Mouse (Mus musculus) adrenal gland, adult 2 months (tissue): Measurements from ENCODE around the gene Gm47959. TPM values are rescaled to one million over a fixed set of nuclear protein-coding genes. Genes with fewer than 3 reads are reported as not detected.

Source experiments
- DNase-seq: peaks from one replicate; pipeline ENCODE4 v3.0.0; 2021
- polyA plus RNA-seq: library from polyadenylated mRNA; depleted of rRNA; stranded (reverse); fragments of >200 nt; gene quantifications from 2 replicates; pipeline ENCODE4 v1.2.3, GENCODE M21; 2012; rRNA removed
- total RNA-seq, 2 experiments: library from RNA; stranded (reverse); gene quantifications; 2 replicates each; pipeline ENCODE4 v1.2.3; 2021

Gm47959 gene
- total and polyA plus RNA-seq, 3 experiments, result not detected

DNA sequence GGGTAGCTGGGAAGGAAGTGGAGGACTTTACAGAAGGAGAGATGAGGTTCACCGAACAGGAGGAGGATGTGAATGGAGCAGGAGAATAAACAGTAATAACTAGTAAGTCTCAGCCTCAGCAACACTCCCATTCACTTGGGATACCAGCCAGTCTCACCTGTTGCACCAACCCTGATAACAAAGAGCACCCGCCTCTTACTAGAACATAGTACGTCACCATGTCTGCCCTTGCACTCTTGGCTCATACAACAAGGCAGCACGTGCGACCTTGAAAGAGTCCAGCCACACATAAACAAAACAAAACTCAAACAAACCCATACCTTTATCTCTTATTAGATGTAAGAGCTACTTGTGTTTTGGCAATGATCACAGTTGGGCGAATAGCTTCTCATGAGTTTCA, 32.2 kb downstream of the Gm47959 start:
- peak; percentile 1 for DNase-seq

DNA sequence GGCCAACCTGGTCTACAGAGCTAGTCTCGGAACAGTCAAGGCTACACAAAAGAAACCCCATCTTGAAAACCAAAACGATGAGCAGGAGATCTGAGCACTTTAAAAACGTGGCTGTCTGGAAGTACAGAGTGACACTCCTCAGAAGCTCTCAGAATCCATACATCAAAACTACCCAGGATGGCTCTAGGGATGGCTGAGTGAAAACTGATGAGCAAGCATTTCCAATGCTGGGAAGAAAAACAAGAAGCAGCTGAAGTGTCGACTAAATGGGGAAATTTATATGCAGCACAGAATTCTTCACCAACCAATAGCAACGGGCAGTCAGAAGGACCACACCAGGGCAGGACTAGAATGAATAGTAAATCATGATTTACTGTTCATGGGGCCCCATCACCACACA, 34.2 kb downstream of the Gm47959 start:
- DNase-seq, result no peak

DNA sequence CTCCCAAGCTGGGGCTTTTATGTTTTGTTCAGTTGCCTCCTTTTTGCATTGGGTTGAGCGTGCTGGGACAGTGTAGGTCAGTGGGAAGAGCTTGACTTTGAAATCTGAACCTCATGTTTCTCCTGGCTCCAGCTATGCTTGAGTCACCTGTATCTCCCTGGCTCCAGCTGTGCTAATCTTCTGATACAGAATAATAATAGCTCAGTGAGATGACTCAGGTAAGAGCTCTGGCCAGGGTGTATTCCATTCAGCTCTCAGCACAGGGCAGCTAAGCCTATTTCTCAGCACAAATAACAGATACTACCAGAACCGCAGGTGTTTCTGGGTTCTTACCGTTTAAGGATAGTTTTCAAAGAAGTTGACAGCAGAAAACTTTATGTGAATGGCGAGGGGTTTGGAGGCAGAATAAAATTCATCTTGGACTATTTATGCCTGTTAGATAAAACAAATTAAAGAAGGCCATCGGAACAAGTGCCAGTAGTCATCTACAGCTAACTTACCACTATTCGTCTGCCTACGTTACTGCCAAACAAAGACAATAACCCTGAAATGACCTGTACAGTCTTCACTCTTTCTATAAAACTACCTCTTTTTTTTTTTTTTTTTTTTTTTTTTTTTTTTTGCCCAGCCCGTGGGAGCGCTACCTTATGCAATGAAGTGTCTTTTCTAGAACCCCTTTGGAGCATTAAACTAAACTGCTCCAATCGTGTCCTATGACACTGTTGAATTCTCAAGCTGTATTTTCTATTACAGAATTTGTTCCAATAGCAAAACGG, 36.7 kb downstream of the Gm47959 start:
- no peak for DNase-seq

DNA sequence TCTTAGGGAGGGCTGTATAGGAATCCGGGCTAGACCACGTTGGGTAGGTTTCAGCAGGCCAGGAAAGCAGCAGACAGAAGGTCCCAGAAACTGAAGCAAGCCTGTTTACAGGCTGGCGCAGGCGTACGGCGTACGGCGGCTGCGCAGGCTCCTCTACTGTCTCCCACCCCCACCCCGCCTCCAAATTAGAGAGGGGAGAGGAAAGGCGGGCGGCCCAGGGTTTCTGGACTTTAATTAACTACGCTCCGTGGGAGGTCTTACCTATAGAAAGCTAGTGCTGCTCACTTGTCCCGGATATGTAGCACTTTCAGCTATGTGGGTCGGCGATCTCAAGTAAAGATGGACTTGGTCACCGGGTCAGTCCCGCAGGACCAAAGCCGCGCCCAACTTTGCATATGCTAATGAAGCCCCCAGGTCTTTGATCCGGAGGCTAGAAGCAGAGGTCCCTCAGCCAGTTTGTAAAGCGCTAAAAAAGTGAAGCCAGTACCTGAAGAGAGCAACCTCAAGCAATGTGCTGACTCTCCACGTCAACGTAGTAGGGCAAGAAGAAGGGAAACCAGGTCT, 37.8 kb downstream of the Gm47959 start, which contains the start of gene Slc19a3:
Gene Slc19a3 (minus strand): TSS at position 340 of the 564 bp plus-strand sequence.
- peak; percentile 45 for DNase-seq

DNA sequence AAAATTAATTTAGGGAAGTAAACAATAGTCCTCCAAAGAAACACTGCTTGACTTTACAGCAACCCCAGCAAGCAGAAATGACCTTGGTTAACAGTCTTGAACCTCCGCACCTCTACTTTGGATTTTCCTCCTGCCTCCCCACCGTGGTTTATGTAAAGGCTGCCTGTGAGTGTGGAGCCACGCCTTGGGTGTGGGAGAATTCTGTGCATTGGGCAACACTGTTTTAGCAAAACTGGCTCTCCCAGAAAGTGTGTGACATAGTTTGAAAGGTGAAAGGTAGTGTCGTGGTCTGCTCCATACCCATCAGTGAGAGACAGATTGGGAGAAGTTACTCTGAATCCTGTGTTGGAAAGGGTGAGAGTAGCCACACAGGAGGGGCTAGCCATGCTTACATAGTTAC, 38.7 kb downstream of the Gm47959 start:
- no peak for DNase-seq

DNA sequence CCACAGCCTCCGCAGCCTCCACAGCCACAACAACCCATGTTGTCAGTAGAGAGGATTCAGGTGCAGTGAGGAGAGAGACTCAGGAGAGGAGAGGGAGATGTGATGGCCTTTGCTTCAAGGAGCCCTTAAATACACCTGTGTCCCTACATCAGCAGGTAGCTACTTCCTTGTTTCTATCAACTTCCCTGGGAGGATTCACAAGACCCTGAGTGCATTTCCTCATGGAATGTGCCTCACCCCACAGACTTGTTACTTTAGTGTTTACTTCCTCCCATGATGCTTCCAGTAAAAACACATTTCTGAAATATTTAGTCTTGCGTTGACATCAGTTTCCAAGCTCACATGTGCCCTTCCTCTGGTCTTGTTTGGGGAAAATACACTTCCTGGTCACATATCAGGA, 42.0 kb downstream of the Gm47959 start, which contains the start of gene Krtap28-10:
Gene Krtap28-10 (minus strand): TSS at position 101 of the 400 bp plus-strand sequence.
- DNase-seq, result no peak

DNA sequence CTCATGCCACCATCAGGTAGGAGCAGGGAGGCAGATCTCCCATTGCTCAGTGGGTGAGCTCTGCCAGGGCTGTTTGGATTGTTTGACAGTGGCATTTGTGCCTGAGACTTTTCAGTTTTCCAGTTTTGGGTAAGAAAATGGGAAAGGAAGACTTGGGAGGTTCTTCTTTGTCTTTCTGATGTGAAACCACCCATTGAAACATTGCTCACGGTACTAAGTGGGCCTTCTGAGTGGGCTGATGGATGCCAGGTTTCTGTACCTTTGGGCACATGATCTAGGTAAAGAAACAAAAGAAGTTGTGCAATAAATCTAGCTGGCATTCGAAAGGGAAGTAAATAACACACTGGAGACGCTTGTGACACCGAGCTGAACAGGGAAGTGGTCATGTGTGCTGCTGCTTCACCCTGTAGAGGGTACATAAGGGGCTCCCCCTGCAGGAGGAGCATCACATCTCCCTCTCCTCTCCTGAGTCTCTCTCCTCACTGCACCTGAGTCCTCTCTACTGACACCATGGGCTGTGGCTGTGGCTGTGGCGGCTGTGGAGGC, 44.6 kb downstream of the Gm47959 start, which contains the start of gene Gm47969:
Gene Gm47969 (plus strand): TSS at position 51 of the 546 bp plus-strand sequence.
- no peak for DNase-seq

Other genes starting within 250 kb of the Gm47959 start
- not detected for gene Tm4sf20, start 232.1 kb upstream of the Gm47959 start, total RNA-seq
- gene Tm4sf20, start 232.1 kb upstream of the Gm47959 start, polyA plus RNA-seq, result not detected in 2 replicates
- gene Gm47791, start 229.3 kb upstream of the Gm47959 start, total RNA-seq, result not detected
- not detected in 2 replicates for gene Gm47791, start 229.3 kb upstream of the Gm47959 start, polyA plus RNA-seq
- gene Agfg1, start 161.1 kb upstream of the Gm47959 start, total RNA-seq, result 10 to 100 TPM; 52.7 to 54.5 TPM
- 25.7 and 33.3 TPM in 2 replicates for gene Agfg1, start 161.1 kb upstream of the Gm47959 start, polyA plus RNA-seq
- gene A030005L19Rik, start 87.2 kb upstream of the Gm47959 start, total RNA-seq, result not detected
- gene A030005L19Rik, start 87.2 kb upstream of the Gm47959 start, polyA plus RNA-seq, result 0.13 and 0.38 TPM in 2 replicates
- not detected for gene A030014E15Rik, start 75.6 kb upstream of the Gm47959 start, total RNA-seq
- gene A030014E15Rik, start 75.6 kb upstream of the Gm47959 start, polyA plus RNA-seq, result not detected in 2 replicates
- gene Gm6217, start 69.1 kb upstream of the Gm47959 start, total RNA-seq, result not detected
- gene Gm6217, start 69.1 kb upstream of the Gm47959 start, polyA plus RNA-seq, result not detected in 2 replicates
- gene A030003K21Rik, start 57.2 kb upstream of the Gm47959 start, total RNA-seq, result not detected
- gene A030003K21Rik, start 57.2 kb upstream of the Gm47959 start, polyA plus RNA-seq, result not detected in 2 replicates
- gene Gm7544, start 44.5 kb upstream of the Gm47959 start, total RNA-seq, result not detected
- gene Gm7544, start 44.5 kb upstream of the Gm47959 start, polyA plus RNA-seq, result not detected in 2 replicates
- not detected for gene Gm47955, start 40.3 kb upstream of the Gm47959 start, total RNA-seq
- not detected in 2 replicates for gene Gm47955, start 40.3 kb upstream of the Gm47959 start, polyA plus RNA-seq
- under 1 TPM; 0.14 to 0.26 TPM for gene Slc19a3, start 37.9 kb downstream of the Gm47959 start, total RNA-seq
- 0.15 and 0.25 TPM in 2 replicates for gene Slc19a3, start 37.9 kb downstream of the Gm47959 start, polyA plus RNA-seq
- not detected for gene Krtap28-10, start 41.9 kb downstream of the Gm47959 start, total RNA-seq
- not detected in 2 replicates for gene Krtap28-10, start 41.9 kb downstream of the Gm47959 start, polyA plus RNA-seq
- gene Gm47969, start 44.4 kb downstream of the Gm47959 start, total RNA-seq, result not detected
- not detected in 2 replicates for gene Gm47969, start 44.4 kb downstream of the Gm47959 start, polyA plus RNA-seq
- not detected for gene A030005K14Rik, start 58.8 kb downstream of the Gm47959 start, total RNA-seq
- not detected in 2 replicates for gene A030005K14Rik, start 58.8 kb downstream of the Gm47959 start, polyA plus RNA-seq
- gene Krtap28-13, start 60.4 kb downstream of the Gm47959 start, total RNA-seq, result not detected
- gene Krtap28-13, start 60.4 kb downstream of the Gm47959 start, polyA plus RNA-seq, result not detected in 2 replicates
- gene Ccl20, start 116.2 kb downstream of the Gm47959 start, total RNA-seq, result not detected
- not detected in 2 replicates for gene Ccl20, start 116.2 kb downstream of the Gm47959 start, polyA plus RNA-seq
- not detected for gene Daw1, start 159.2 kb downstream of the Gm47959 start, total RNA-seq
- not detected in 2 replicates for gene Daw1, start 159.2 kb downstream of the Gm47959 start, polyA plus RNA-seq